Comparison of ENCODE assay signal across 8 mouse cellular contexts in the genomic region with DNA sequence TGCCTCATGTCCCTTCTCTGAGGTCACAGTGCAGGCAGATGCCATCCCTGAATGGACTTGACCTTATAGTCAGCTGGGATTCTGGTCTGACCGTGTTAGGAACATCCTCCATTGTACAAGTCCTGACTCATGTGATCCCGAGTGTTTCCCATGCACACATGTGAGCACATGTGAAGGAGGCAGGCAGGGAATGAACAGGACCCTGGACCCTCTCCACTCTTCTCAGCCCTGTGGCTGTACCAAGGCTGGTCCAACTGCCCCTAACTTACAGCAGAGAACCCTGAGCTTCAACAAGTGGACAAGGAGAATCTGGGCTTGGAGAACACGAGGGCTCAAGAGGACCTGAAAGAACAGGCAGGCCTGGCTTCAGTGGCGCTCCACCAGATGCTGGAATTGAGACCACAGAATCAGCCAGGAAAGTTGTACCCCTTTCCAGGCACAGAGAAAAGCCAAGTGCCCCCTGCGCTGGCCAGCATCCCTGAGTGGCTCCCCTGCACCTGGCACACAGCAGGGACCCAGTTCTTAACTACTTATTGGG. TPM values are rescaled to one million over a fixed set of nuclear protein-coding genes. Genes with fewer than 3 reads are reported as not detected.
A peak's percentile ranks its signal among the peaks of the same experiment; 100 is the strongest.
DNase-seq lines count a peak whose midpoint lies in the region; ATAC-seq and TF ChIP-seq lines count a peak whose summit lies in the region.

No protein-coding gene starts in this region.

- whole genome bisulfite sequencing in forebrain, embryonic 11.5 days: 72% methylated on average over 5 of the region's 5 CpGs
- WGBS in limb, embryonic 12.5 days: 76% methylated on average over 5 of the region's 5 CpGs
- 16% methylated on average over 5 of the region's 5 CpGs for WGBS in small intestine, adult 2 months

- peaks cover 7% of the 10 kb centered on the region for H3K9me3 ChIP-seq in megakaryocyte, embryonic 14.5 days
- no peaks in the 10 kb centered on the region for H3K9me3 ChIP-seq in forebrain, embryonic 11.5 days (ENCODE audit: control insufficient read depth, low read length)
- H3K9me3 ChIP-seq in limb, embryonic 12.5 days: no peaks in the 10 kb centered on the region

- peaks cover 91% of the 10 kb centered on the region for H3K27me3 ChIP-seq in megakaryocyte, embryonic 14.5 days (replicated peaks)
- 0 out of 2 replicates have a peak, but pooled peaks cover 3% of the 10 kb centered on the region for H3K27me3 ChIP-seq in forebrain, embryonic 11.5 days (ENCODE audit: control insufficient read depth, insufficient read depth, low read length)
- peaks cover 47% of the 10 kb centered on the region for H3K27me3 ChIP-seq in limb, embryonic 12.5 days
- no peaks in the 10 kb centered on the region for H3K27me3 ChIP-seq in small intestine, adult 2 months (ENCODE audit: control insufficient read depth, insufficient read depth, low read length)

- peak overlapping the region; percentile 69; the same call in 1 of the 2 replicates for H3K4me2 ChIP-seq in forebrain, embryonic 11.5 days (ENCODE audit: low read depth, low read length, severe bottlenecking)
- H3K4me2 ChIP-seq in limb, embryonic 12.5 days: peak overlapping the region; percentile 66

- no peak for DNase-seq in forebrain, embryonic 11.5 days (ENCODE audit: low spot score)
- no peak for DNase-seq in frontal cortex, postnatal 25 days (ENCODE audit: low spot score in 2 of 2)
- DNase-seq in right cerebral cortex, postnatal 14 days: no peak
- DNase-seq in gastrocnemius, adult 8-10 months (ENCODE audit: low spot score in 2 of 2): no peak

- TF ChIP-seq CTCF in small intestine, adult 2 months (IDR thresholded peaks at IDR 0.05; ENCODE audit: extremely low read depth, insufficient read length, insufficient replicate concordance, low read depth, low read length): no peak

- H3K4me1 ChIP-seq in megakaryocyte, embryonic 14.5 days: peaks cover 69% of the 10 kb centered on the region
- H3K4me1 ChIP-seq in forebrain, embryonic 11.5 days (replicated peaks; ENCODE audit: control insufficient read depth, insufficient read depth, low read length): peaks cover 2% of the 10 kb centered on the region; the same call in 1 of the 2 replicates
- peaks cover 18% of the 10 kb centered on the region for H3K4me1 ChIP-seq in limb, embryonic 12.5 days (replicated peaks)
- peaks cover 29% of the 10 kb centered on the region for H3K4me1 ChIP-seq in small intestine, adult 2 months (ENCODE audit: control insufficient read depth, insufficient read depth, insufficient read length, low read length)

- no peak overlapping the region for H3K27ac ChIP-seq in forebrain, embryonic 11.5 days (ENCODE audit: low read depth, low read length)
- no peak overlapping the region for H3K27ac ChIP-seq in limb, embryonic 12.5 days
- peak overlapping the region; percentile 43 for H3K27ac ChIP-seq in small intestine, adult 2 months (ENCODE audit: insufficient read depth, low read depth, low read length)

- peak overlapping the region; percentile 89 for H3K4me3 ChIP-seq in megakaryocyte, embryonic 14.5 days (replicated peaks)
- H3K4me3 ChIP-seq in forebrain, embryonic 11.5 days (ENCODE audit: low read depth, low read length): peak overlapping the region; percentile 28
- H3K4me3 ChIP-seq in limb, embryonic 12.5 days (replicated peaks): peak overlapping the region; percentile 40
- H3K4me3 ChIP-seq in small intestine, adult 2 months (ENCODE audit: low read depth, low read length): peak overlapping the region; percentile 73

- no peak overlapping the region; the same call in 1 of the 2 replicates for H3K9ac ChIP-seq in forebrain, embryonic 11.5 days (ENCODE audit: low read length)
- no peak overlapping the region for H3K9ac ChIP-seq in limb, embryonic 12.5 days (replicated peaks)

- TF ChIP-seq POLR2A in small intestine, adult 2 months (IDR thresholded peaks at IDR 0.05; ENCODE audit: low read depth, low read length): no peak

- ATAC-seq in megakaryocyte, adult 5-6 weeks (ENCODE audit: poor library complexity, severe bottlenecking): no peak
- ATAC-seq in forebrain, embryonic 11.5 days (replicated peaks; ENCODE audit: low FRiP score): no peak
- ATAC-seq in limb, embryonic 12.5 days (ENCODE audit: insufficient number of reproducible peaks, insufficient read depth, low FRiP score, low TSS enrichment, low read depth): no peak

- H3K36me3 ChIP-seq in megakaryocyte, embryonic 14.5 days (replicated peaks; ENCODE audit: low read length): no peaks in the 10 kb centered on the region
- H3K36me3 ChIP-seq in forebrain, embryonic 11.5 days (ENCODE audit: control insufficient read depth, insufficient read depth, low read length): no peaks in the 10 kb centered on the region
- H3K36me3 ChIP-seq in limb, embryonic 12.5 days: no peaks in the 10 kb centered on the region
- H3K36me3 ChIP-seq in small intestine, adult 2 months (ENCODE audit: control insufficient read depth, insufficient read depth, low read length): peaks cover 22% of the 10 kb centered on the region

RNA-seq across cellular contexts. Expression of a gene that starts 0.6 kb away (rescaled TPM):
- polyA plus RNA-seq in megakaryocyte, embryonic 14.5 days (2012; ENCODE audit: insufficient read depth, low replicate concordance): 5.6 TPM in 1 of 2 replicates, not detected in the other
- total RNA-seq in megakaryocyte, adult 5-6 weeks (2015): 0.71 and 1.0 TPM in 2 replicates
- 2.1 and 2.6 TPM in 2 replicates for total RNA-seq in megakaryocyte, adult 5-6 weeks (2017)
- 4.2 and 4.7 TPM in 2 replicates for polyA plus RNA-seq in forebrain, embryonic 11.5 days (2014; fragmentation: Nextera tagmentation; extraction: Ambion mirVana)
- 2.6 and 3.4 TPM in 2 replicates for polyA plus RNA-seq in limb, embryonic 12.5 days (2016; fragmentation: Nextera tagmentation; extraction: Ambion mirVana)
- 89.6 and 93.0 TPM in 2 replicates for polyA plus RNA-seq in small intestine, adult 2 months (2012; rRNA removed)
- 10 to 100 TPM; 27.0 to 55.7 (median 39.4) TPM for total RNA-seq in gastrocnemius, adult 8-10 months (2022)

Comparison
In these comparisons a context has a peak if more than half of its experiments do, and no peak if none do; other contexts are left out.
1. H3K4me3 ChIP-seq: peak in every context shown above with its lines; median percentile 89 in megakaryocyte, embryonic 14.5 days; 73 in small intestine, adult 2 months; 40 in limb, embryonic 12.5 days; 28 in forebrain, embryonic 11.5 days.
2. RNA of a gene that starts 0.6 kb away (polyA plus RNA-seq): 89.6 to 93.0 TPM in small intestine, adult 2 months; 5.6 TPM in megakaryocyte, embryonic 14.5 days, 4.2 to 4.7 TPM in forebrain, embryonic 11.5 days and 2.6 to 3.4 TPM in limb, embryonic 12.5 days; every median in the first group is over 10 times any median in the second.